Mouse (Mus musculus) stomach, postnatal 0 days (tissue): ENCODE results near the gene Dchs1.

Experiments
- CTCF ChIP-seq: IDR thresholded peaks from 2 replicates; pipeline ENCODE4 v1.5.1; 2016; ENCODE audit warnings: antibody characterized with exemption, low read depth, mild to moderate bottlenecking, moderate library complexity
- EP300 ChIP-seq: optimal IDR thresholded peaks from 2 replicates; pipeline ENCODE3; 2016; ENCODE audit warnings: antibody characterized with exemption

- TF ChIP-seq EP300 (no peak), CTCF (no peak)
Observed at GRCm38 (mm10) chr7:105777797-105778552, 9.5 kb downstream of the Dchs1 start.
